Mouse (Mus musculus) liver, embryonic 14 days (tissue): Measurements from ENCODE around the gene Coq9. TPM values are rescaled to one million over a fixed set of nuclear protein-coding genes. Genes with fewer than 3 reads are reported as not detected.

Experiments used
- polyA plus RNA-seq: library from polyadenylated mRNA; depleted of rRNA; stranded (reverse); fragments of >200 nt; gene quantifications from 2 replicates; pipeline ENCODE4 v1.2.3, GENCODE M21; 2012; rRNA removed

Coq9 gene
- polyA plus RNA-seq, result 33.4 and 36.4 TPM in 2 replicates

GRCm38 (mm10) chr8:94837662-94838574, at the start of gene Coq9, which contains the start of gene Ciapin1:
Gene Coq9 (plus strand): TSS chr8:94838321.
Gene Ciapin1 (minus strand): TSS chr8:94838358.

GRCm38 (mm10) chr8:94810153-94810552, 28.0 kb upstream of the Coq9 start, which contains the start of gene Ccl17:
Gene Ccl17 (plus strand): TSS chr8:94810453.

GRCm38 (mm10) chr8:94857346-94858173, 19.4 kb downstream of the Coq9 start, which contains the start of gene Polr2c:
Gene Polr2c (plus strand): TSS chr8:94857450.

GRCm38 (mm10) chr8:94876197-94876730, 38.1 kb downstream of the Coq9 start, which contains the start of gene Dok4:
Gene Dok4 (minus strand): TSS chr8:94876330.

Other genes with a start within 250 kb of the Coq9 start
- 6.2 and 7.0 TPM in 2 replicates for gene Rspry1, start 236.4 kb upstream of the Coq9 start, polyA plus RNA-seq
- 17.7 and 21.2 TPM in 2 replicates for gene Fam192a, start 236.3 kb upstream of the Coq9 start, polyA plus RNA-seq
- gene Arl2bp, start 171.7 kb upstream of the Coq9 start, polyA plus RNA-seq, result 19.0 and 20.6 TPM in 2 replicates
- 0.31 and 0.41 TPM in 2 replicates for gene Pllp, start 142.0 kb upstream of the Coq9 start, polyA plus RNA-seq
- 0.14 and 0.18 TPM in 2 replicates for gene Ccl22, start 92.7 kb upstream of the Coq9 start, polyA plus RNA-seq
- 0.10 and 0.23 TPM in 2 replicates for gene Cx3cl1, start 66.3 kb upstream of the Coq9 start, polyA plus RNA-seq
- 0.29 TPM in 1 of 2 replicates, not detected in the other for gene Ccl17, start 27.9 kb upstream of the Coq9 start, polyA plus RNA-seq
- 21.7 and 27.1 TPM in 2 replicates for gene Ciapin1, start within 50 bp of the Coq9 start, polyA plus RNA-seq
- 50.6 and 56.1 TPM in 2 replicates for gene Polr2c, start 19.1 kb downstream of the Coq9 start, polyA plus RNA-seq
- 10.3 and 10.4 TPM in 2 replicates for gene Dok4, start 38.0 kb downstream of the Coq9 start, polyA plus RNA-seq
- 2.5 and 3.0 TPM in 2 replicates for gene Ccdc102a, start 79.8 kb downstream of the Coq9 start, polyA plus RNA-seq
- gene Adgrg5, start 85.4 kb downstream of the Coq9 start, polyA plus RNA-seq, result 0.37 and 0.46 TPM in 2 replicates
- gene Adgrg1, start 136.4 kb downstream of the Coq9 start, polyA plus RNA-seq, result 37.3 and 44.5 TPM in 2 replicates
- 6.7 and 9.1 TPM in 2 replicates for gene Adgrg3, start 179.4 kb downstream of the Coq9 start, polyA plus RNA-seq
- 0.16 and 0.20 TPM in 2 replicates for gene Drc7, start 216.8 kb downstream of the Coq9 start, polyA plus RNA-seq
- gene Katnb1, start 242.9 kb downstream of the Coq9 start, polyA plus RNA-seq, result 7.8 and 8.5 TPM in 2 replicates